Mouse (Mus musculus) liver, adult 2 months (tissue): ENCODE measurements around the gene Arl15.

ENCODE experiments used
- CTCF ChIP-seq: fragments of 200-500 bp; IDR thresholded peaks from 2 replicates; pipeline ENCODE4 v1.5.1; 2011; ENCODE audit warnings: low read depth, low read length, control low read depth
- POLR2A ChIP-seq: fragments of 200-500 bp; IDR thresholded peaks from 2 replicates; pipeline ENCODE4 v1.6.1; 2011; ENCODE audit warnings: low read length, control low read depth; ENCODE audit not compliant: insufficient read depth; ENCODE audit errors: extremely low read depth

DNA sequence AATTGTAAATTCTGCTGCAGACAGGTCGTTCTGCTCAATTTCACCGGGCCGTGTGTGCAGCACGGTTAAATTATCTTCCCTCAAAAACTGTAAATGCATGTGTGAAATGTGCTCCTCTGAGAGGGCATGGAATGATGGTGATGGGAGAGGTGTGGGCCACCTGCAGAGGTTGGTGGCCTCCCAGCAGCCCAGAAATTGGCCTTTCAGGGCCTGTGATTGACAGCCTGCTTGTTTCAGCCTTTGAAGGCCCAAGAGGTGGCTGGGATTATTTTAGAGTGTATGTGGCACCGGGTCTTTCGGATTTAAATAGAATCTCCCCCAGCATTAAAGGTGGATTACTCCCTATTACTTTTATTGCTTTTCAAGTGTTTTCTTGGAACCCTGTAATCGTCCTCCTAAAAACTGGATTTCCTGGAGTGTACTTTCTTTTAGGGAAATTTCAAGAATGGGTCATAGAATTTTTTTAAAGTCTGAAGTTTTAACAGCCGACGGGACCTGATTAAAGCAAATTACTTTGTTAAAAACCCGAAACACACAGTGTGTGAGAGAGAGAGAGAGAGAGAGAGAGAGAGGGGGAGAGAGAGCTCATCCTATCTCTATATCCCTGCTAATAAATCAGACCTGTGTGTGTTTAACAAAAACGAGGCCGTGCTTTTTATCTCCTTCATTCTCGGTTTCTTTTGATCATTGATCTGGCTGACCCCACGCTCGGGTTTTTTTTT is 186.6 kb downstream of the Arl15 start:
- no peak for TF ChIP-seq POLR2A
- no peak for TF ChIP-seq CTCF
